In genomic region chr4:82946276-82946612, GRCm38 (mm10) we compare ENCODE assay signal across 9 mouse cellular contexts.
DNase-seq lines count a peak whose midpoint lies in the region; ATAC-seq and TF ChIP-seq lines count a peak whose summit lies in the region.
"Had no signal": no experiment of that assay in that cellular context is flagged by ENCODE, and none has a peak within 500 bp of the region (broad histone marks: within the 10 kb centered on the region; RNA-seq: fewer than 3 reads in every experiment).

No protein-coding gene starts in this region.

- no peak for TF ChIP-seq EP300 in lung, postnatal 0 days (IDR thresholded peaks at IDR 0.05)

- no peak for TF ChIP-seq CTCF in lung, postnatal 0 days (IDR thresholded peaks at IDR 0.05)
- no peak for TF ChIP-seq CTCF in lung, adult 2 months (IDR thresholded peaks at IDR 0.05; ENCODE audit: insufficient read depth, low read length)

- ATAC-seq in lung, postnatal 0 days = no peak
- ATAC-seq in forebrain, embryonic 16.5 days = peak; percentile 93
- ATAC-seq in intestine, embryonic 16.5 days = no peak
- ATAC-seq: liver, embryonic 12.5 days had no signal

- H3K27me3 ChIP-seq in lung, postnatal 0 days (replicated peaks; ENCODE audit: insufficient read depth, low read length) = no peaks in the 10 kb centered on the region
- H3K27me3 ChIP-seq in forebrain, embryonic 16.5 days (replicated peaks; ENCODE audit: control insufficient read depth, insufficient read depth, low read length) = no peaks in the 10 kb centered on the region
- H3K27me3 ChIP-seq in intestine, embryonic 16.5 days (replicated peaks; ENCODE audit: control insufficient read depth, insufficient read depth, low read length) = no peaks in the 10 kb centered on the region
- H3K27me3 ChIP-seq: liver, embryonic 12.5 days had no signal

- 78% methylated on average over 3 of the region's 3 CpGs for WGBS in lung, postnatal 0 days
- 70% methylated on average over 3 of the region's 3 CpGs for WGBS in lung, adult 2 months
- WGBS in forebrain, embryonic 16.5 days = 17% methylated on average over 3 of the region's 3 CpGs
- WGBS in intestine, embryonic 16.5 days = 58% methylated on average over 3 of the region's 3 CpGs

- H3K4me3 ChIP-seq in lung, postnatal 0 days (ENCODE audit: low read depth, low read length) = no peak overlapping the region
- H3K4me3 ChIP-seq in lung, adult 2 months (replicated peaks; ENCODE audit: extremely low read depth, low read depth, low read length) = no peak overlapping the region
- 0 out of 2 replicates have a peak overlapping the region, but pooled peaks have one; percentile 8 for H3K4me3 ChIP-seq in forebrain, embryonic 16.5 days (replicated peaks; ENCODE audit: low read length)
- no peak overlapping the region for H3K4me3 ChIP-seq in intestine, embryonic 16.5 days (ENCODE audit: low read length)
- H3K4me3 ChIP-seq: liver, embryonic 12.5 days had no signal

- TF ChIP-seq POLR2A in lung, adult 2 months (IDR thresholded peaks at IDR 0.05; ENCODE audit: borderline replicate concordance, extremely low read depth, low read depth, low read length) = no peak

- H3K9ac ChIP-seq in lung, postnatal 0 days (replicated peaks; ENCODE audit: low read depth) = no peak overlapping the region
- peak overlapping the region; percentile 34; the same call in 1 of the 2 replicates for H3K9ac ChIP-seq in forebrain, embryonic 16.5 days (replicated peaks; ENCODE audit: low read depth, low read length)
- H3K9ac ChIP-seq in intestine, embryonic 16.5 days (ENCODE audit: low read depth, low read length) = no peak overlapping the region
- H3K9ac ChIP-seq: liver, embryonic 12.5 days had no signal

- H3K27ac ChIP-seq in lung, postnatal 0 days (ENCODE audit: low read length) = no peak overlapping the region
- H3K27ac ChIP-seq in forebrain, embryonic 16.5 days (ENCODE audit: low read length) = peak overlapping the region; percentile 97
- H3K27ac ChIP-seq in intestine, embryonic 16.5 days (ENCODE audit: low read length) = no peak overlapping the region
- H3K27ac ChIP-seq: liver, embryonic 12.5 days had no signal

- H3K4me1 ChIP-seq in lung, postnatal 0 days (ENCODE audit: insufficient read depth, low read depth, low read length) = no peaks in the 10 kb centered on the region
- no peaks in the 10 kb centered on the region for H3K4me1 ChIP-seq in lung, adult 2 months (ENCODE audit: control insufficient read depth, insufficient read depth, low read length)
- peaks cover 34% of the 10 kb centered on the region for H3K4me1 ChIP-seq in forebrain, embryonic 16.5 days (replicated peaks; ENCODE audit: control insufficient read depth, insufficient read depth, low read length)
- H3K4me1 ChIP-seq in intestine, embryonic 16.5 days (ENCODE audit: control insufficient read depth, insufficient read depth, low read length) = no peaks in the 10 kb centered on the region
- H3K4me1 ChIP-seq: liver, embryonic 12.5 days had no signal

- H3K9me3 ChIP-seq in lung, postnatal 0 days (ENCODE audit: low read length) = no peaks in the 10 kb centered on the region
- no peaks in the 10 kb centered on the region for H3K9me3 ChIP-seq in forebrain, embryonic 16.5 days (ENCODE audit: control insufficient read depth, low read length)
- no peaks in the 10 kb centered on the region for H3K9me3 ChIP-seq in intestine, embryonic 16.5 days (ENCODE audit: control insufficient read depth, low read length)
- H3K9me3 ChIP-seq: liver, embryonic 12.5 days had no signal

- no peaks in the 10 kb centered on the region for H3K36me3 ChIP-seq in lung, postnatal 0 days (ENCODE audit: insufficient read depth, low read length)
- H3K36me3 ChIP-seq in forebrain, embryonic 16.5 days (ENCODE audit: control insufficient read depth, insufficient read depth) = no peaks in the 10 kb centered on the region
- H3K36me3 ChIP-seq in intestine, embryonic 16.5 days (ENCODE audit: control insufficient read depth, insufficient read depth, low read length) = no peaks in the 10 kb centered on the region
- H3K36me3 ChIP-seq: liver, embryonic 12.5 days had no signal

- peak; percentile 26 for DNase-seq in lung, postnatal 0 days (ENCODE audit: low spot score)
- DNase-seq in lung, adult 2 months = no peak
- peak; percentile 21 to 57 for DNase-seq in left cerebral cortex, adult 18-20 months (ENCODE audit: low spot score in 2 of 2)
- DNase-seq in right cerebral cortex, postnatal 25 days = peak; percentile 45
- DNase-seq in spleen, postnatal 36 days (ENCODE audit: low spot score in 2 of 2) = no peak
- no peak for DNase-seq in thymus, postnatal 0 days (ENCODE audit: low spot score)

- H3K4me2 ChIP-seq in lung, postnatal 0 days (replicated peaks; ENCODE audit: low read depth, low read length) = no peak overlapping the region
- H3K4me2 ChIP-seq in forebrain, embryonic 16.5 days (ENCODE audit: low read length) = peak overlapping the region; percentile 39
- H3K4me2 ChIP-seq in intestine, embryonic 16.5 days (ENCODE audit: low read depth, low read length) = no peak overlapping the region
- H3K4me2 ChIP-seq: liver, embryonic 12.5 days had no signal

Comparison
In these comparisons a context has a peak if more than half of its experiments do, and no peak if none do; other contexts are left out.
1. DNase-seq: peak in lung, postnatal 0 days (single experiment), left cerebral cortex, adult 18-20 months (2 of 2) and right cerebral cortex, postnatal 25 days (single experiment); none in lung, adult 2 months (single experiment), spleen, postnatal 36 days (0 of 2) and thymus, postnatal 0 days (single experiment).